Mouse (Mus musculus) MEL (cell line): Measurements from ENCODE around the gene Il15ra. TPM values are rescaled to one million over a fixed set of nuclear protein-coding genes. Genes with fewer than 3 reads are reported as not detected.
A peak's percentile ranks its signal among the peaks of the same experiment; 100 is the strongest.

Experiments used
- DNase-seq: peaks from one replicate; pipeline ENCODE4 v3.0.0; 2011; ENCODE audit warnings: low read depth, low spot score
- H3K27ac ChIP-seq: 2 replicates; pipeline ENCODE4 v1.5.1; 2012; ENCODE audit warnings: low read depth, mild to moderate bottlenecking, control low read depth, low read length, moderate library complexity; ENCODE audit not compliant: control insufficient read depth
- H3K27me3 ChIP-seq, 2 experiments: fragments of 150-350 bp in 1 of 2; sonication (generic) in 1 of 2; 2 replicates each; pipeline ENCODE4 v1.6.1; 2012; ENCODE audit warnings: low read length in 2 of 2, mild to moderate bottlenecking in 2 of 2, improper control_type of control experiment in 1 of 2, moderate library complexity in 1 of 2; ENCODE audit not compliant: insufficient read depth in 2 of 2, control insufficient read depth in 1 of 2
- H3K36me3 ChIP-seq, 2 experiments: 2 replicates each; pipeline ENCODE4 v1.6.1; 2012 to 2014; ENCODE audit warnings: low read length in 2 of 2, improper control_type of control experiment in 1 of 2, inconsistent platforms in 1 of 2, mild to moderate bottlenecking in 1 of 2; ENCODE audit not compliant: insufficient read depth in 2 of 2, control insufficient read depth in 1 of 2
- H3K4me1 ChIP-seq, 2 experiments: fragments of 150-350 bp in 1 of 2; sonication (generic) in 1 of 2; 2 replicates each; pipeline ENCODE4 v1.6.1; 2012; ENCODE audit warnings: low read length in 2 of 2, improper control_type of control experiment in 1 of 2, mild to moderate bottlenecking in 1 of 2; ENCODE audit not compliant: insufficient read depth in 2 of 2, control insufficient read depth in 1 of 2
- H3K4me3 ChIP-seq, 2 experiments: fragments of 150-350 bp in 1 of 2; sonication (generic) in 1 of 2; 2 replicates each; pipeline ENCODE4 v1.5.1; 2012; ENCODE audit warnings: low read depth in 2 of 2, low read length in 2 of 2, mild to moderate bottlenecking in 2 of 2, moderate library complexity in 2 of 2, control low read depth in 1 of 2, improper control_type of control experiment in 1 of 2; ENCODE audit not compliant: control insufficient read depth in 1 of 2, insufficient read depth in 1 of 2
- H3K79me2 ChIP-seq: 2 replicates; pipeline ENCODE4 v1.6.1; 2012; ENCODE audit warnings: mild to moderate bottlenecking, low read length, moderate library complexity; ENCODE audit not compliant: control insufficient read depth, poor library complexity, insufficient read depth
- H3K9ac ChIP-seq: 2 replicates; pipeline ENCODE4 v1.6.1; 2012; ENCODE audit warnings: low read depth, mild to moderate bottlenecking, control low read depth, low read length, moderate library complexity; ENCODE audit not compliant: control insufficient read depth, poor library complexity, severe bottlenecking
- H3K9me3 ChIP-seq: fragments of 150-350 bp; sonication (generic); replicated peaks from 2 replicates; pipeline ENCODE4 v1.6.1; 2012; ENCODE audit warnings: mild to moderate bottlenecking, low read length, improper control_type of control experiment, moderate library complexity; ENCODE audit not compliant: insufficient read depth
- CHD1 ChIP-seq: IDR thresholded peaks from 2 replicates; pipeline ENCODE4 v1.6.1; 2012; ENCODE audit warnings: low read depth, mild to moderate bottlenecking, inconsistent platforms, low read length, improper control_type of control experiment
- CTCF ChIP-seq, 3 experiments: IDR thresholded peaks in 2 of 3; conservative IDR thresholded peaks in 1 of 3; 2 replicates each; pipeline ENCODE4 v1.5.1; 2011 to 2012; ENCODE audit warnings: low read length in 3 of 3, low read depth in 2 of 3, mild to moderate bottlenecking in 2 of 3, improper control_type of control experiment in 1 of 3, inconsistent platforms in 1 of 3, mixed read lengths in 1 of 3, moderate library complexity in 1 of 3; ENCODE audit not compliant: control insufficient read depth in 1 of 3, insufficient read depth in 1 of 3, poor library complexity in 1 of 3, severe bottlenecking in 1 of 3
- GATA1 ChIP-seq: IDR thresholded peaks from 2 replicates; pipeline ENCODE4 v1.6.1; 2011; ENCODE audit warnings: low read depth, low read length, improper control_type of control experiment
- HCFC1 ChIP-seq: IDR thresholded peaks from 2 replicates; pipeline ENCODE4 v1.6.1; 2012; ENCODE audit warnings: low read depth, mild to moderate bottlenecking, inconsistent platforms, low read length, improper control_type of control experiment, moderate library complexity
- KAT2A ChIP-seq: conservative IDR thresholded peaks from 2 replicates; pipeline ENCODE4 v1.6.1; 2012; ENCODE audit warnings: low read depth, low read length, improper control_type of control experiment, inconsistent platforms
- MAFK ChIP-seq: IDR thresholded peaks from 2 replicates; pipeline ENCODE4 v1.6.1; 2011; ENCODE audit warnings: low read depth, mild to moderate bottlenecking, low read length, improper control_type of control experiment, borderline replicate concordance
- MAX ChIP-seq: IDR thresholded peaks from 2 replicates; pipeline ENCODE4 v1.6.1; 2011; ENCODE audit warnings: low read length, improper control_type of control experiment
- MAZ ChIP-seq: IDR thresholded peaks from 2 replicates; pipeline ENCODE4 v1.6.1; 2012; ENCODE audit warnings: low read depth, mild to moderate bottlenecking, inconsistent platforms, low read length, improper control_type of control experiment
- MEF2A ChIP-seq: IDR thresholded peaks from 2 replicates; pipeline ENCODE4 v1.6.1; 2014; ENCODE audit warnings: low read depth, mild to moderate bottlenecking, inconsistent platforms, low read length, improper control_type of control experiment; ENCODE audit not compliant: poor library complexity, insufficient replicate concordance, severe bottlenecking; ENCODE audit errors: extremely low read depth
- MYC ChIP-seq: IDR thresholded peaks from 2 replicates; pipeline ENCODE4 v1.6.1; 2011; ENCODE audit warnings: low read depth, mild to moderate bottlenecking, low read length, improper control_type of control experiment, moderate library complexity
- POLR2A ChIP-seq, 2 experiments: IDR thresholded peaks; 2 replicates each; pipeline ENCODE4 v1.6.1; 2011 to 2012; ENCODE audit warnings: low read length in 2 of 2, mild to moderate bottlenecking in 2 of 2, control low read depth in 1 of 2, improper control_type of control experiment in 1 of 2, low read depth in 1 of 2, moderate library complexity in 1 of 2; ENCODE audit not compliant: control insufficient read depth in 1 of 2, insufficient read depth in 1 of 2, poor library complexity in 1 of 2
- RCOR1 ChIP-seq: IDR thresholded peaks from 2 replicates; pipeline ENCODE4 v1.6.1; 2012; ENCODE audit warnings: low read depth, mild to moderate bottlenecking, inconsistent platforms, low read length, improper control_type of control experiment
- SMC3 ChIP-seq: IDR thresholded peaks from 2 replicates; pipeline ENCODE4 v1.6.1; 2011; ENCODE audit warnings: low read depth, low read length, improper control_type of control experiment
- TBP ChIP-seq: IDR thresholded peaks from 2 replicates; pipeline ENCODE4 v1.8.0; 2011; ENCODE audit warnings: low read depth, low read length, improper control_type of control experiment
- USF1 ChIP-seq: IDR thresholded peaks from 2 replicates; pipeline ENCODE4 v1.6.1; 2014; ENCODE audit warnings: low read depth, mild to moderate bottlenecking, inconsistent platforms, low read length, improper control_type of control experiment, moderate library complexity
- ZC3H11A ChIP-seq: IDR thresholded peaks from 2 replicates; pipeline ENCODE4 v1.6.1; 2012; ENCODE audit warnings: low read depth, mild to moderate bottlenecking, inconsistent platforms, low read length, improper control_type of control experiment
- ZMIZ1 ChIP-seq: IDR thresholded peaks from 2 replicates; pipeline ENCODE4 v1.6.1; 2012; ENCODE audit warnings: low read depth, mild to moderate bottlenecking, inconsistent platforms, low read length, improper control_type of control experiment, moderate library complexity
- ZNF384 ChIP-seq: IDR thresholded peaks from 2 replicates; pipeline ENCODE4 v1.6.1; 2012; ENCODE audit warnings: low read depth, mild to moderate bottlenecking, inconsistent platforms, low read length, improper control_type of control experiment
- polyA plus RNA-seq, 2 experiments: library from polyadenylated mRNA; stranded (reverse) in 1 of 2; unstranded in 1 of 2; fragments of >175 nt in 1 of 2; fragments of >200 nt in 1 of 2; gene quantifications; 2 replicates each; pipeline versions ENCODE4 v1.2.1 to v1.2.4; 2012; ENCODE audit warnings: low replicate concordance in 2 of 2, low read depth in 1 of 2; ENCODE audit not compliant: insufficient read length in 2 of 2, insufficient read depth in 1 of 2, missing spikeins in 1 of 2
- total RNA-seq: library from RNA; depleted of rRNA; stranded (reverse); fragments of 300-350 nt; gene quantifications from 2 replicates; pipeline ENCODE4 v1.2.3, GENCODE M21; 2012

Il15ra gene
- total and polyA plus RNA-seq, 3 experiments: 0.50 to 0.95 TPM; not detected in 1

DNA sequence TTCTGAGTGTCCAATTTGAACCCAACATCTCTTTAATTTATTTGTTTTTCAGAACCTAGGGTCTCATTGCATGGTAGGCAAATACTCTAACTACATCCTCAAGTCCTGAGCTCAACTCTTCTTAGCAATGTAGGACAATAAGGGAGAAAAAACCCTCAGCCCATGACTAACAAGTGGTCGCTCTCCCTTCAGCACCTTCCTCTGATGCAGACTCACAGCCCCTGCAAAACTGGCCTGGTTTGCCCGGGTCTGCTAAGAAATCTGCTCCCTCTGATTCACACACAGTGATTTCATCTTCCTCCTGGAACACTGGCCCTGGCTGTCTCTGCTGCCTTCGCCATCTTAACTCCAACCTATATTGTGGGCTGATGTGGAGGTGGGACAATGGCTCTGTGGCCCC lies 24.0 kb downstream of the Il15ra start:
- Histone ChIP-seq H3K27me3 (no peaks in the 10 kb centered on the region; a peak in 1 of 4 replicates), H3K4me3 (no peak overlapping the region), H3K9me3 (no peaks in the 10 kb centered on the region), H3K79me2 (no peaks in the 10 kb centered on the region), H3K4me1 (no peaks in the 10 kb centered on the region), H3K27ac (no peak overlapping the region), H3K9ac (no peak overlapping the region), H3K36me3 (no peaks in the 10 kb centered on the region)
- peak; percentile 15 for DNase-seq
- TF ChIP-seq MYC (no peak), ZNF384 (no peak), MAZ (no peak), POLR2A (IDR thresholded peaks at IDR 0.05; ENCODE audit: control insufficient read depth in 1 of 2, insufficient read depth in 1 of 2, low read depth in 1 of 2, low read length in 2 of 2, poor library complexity in 1 of 2) (no peak), MEF2A (no peak), MAFK (no peak), RCOR1 (no peak), CHD1 (no peak)

DNA sequence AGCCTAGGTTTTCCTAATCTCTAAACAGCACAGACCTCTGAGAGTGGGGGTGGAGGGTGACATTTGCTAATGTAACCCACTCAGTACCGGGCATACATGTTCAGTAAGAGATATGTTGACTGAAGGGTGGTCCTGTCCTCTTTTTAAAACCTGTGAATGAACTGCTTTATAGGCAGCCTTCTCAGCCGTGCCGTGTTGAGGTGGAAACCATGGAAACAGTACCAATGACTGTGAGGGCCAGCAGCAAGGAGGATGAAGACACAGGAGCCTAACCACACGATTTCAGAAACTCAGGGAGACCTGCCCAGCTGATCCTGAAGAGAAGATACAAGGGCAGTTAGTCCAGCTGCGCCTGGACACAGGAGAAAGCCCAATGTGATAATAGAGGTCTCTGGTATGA lies 27.9 kb downstream of the Il15ra start:
- no peak overlapping the region for H3K4me3 ChIP-seq
- H3K4me1 ChIP-seq: no peaks in the 10 kb centered on the region
- no peaks in the 10 kb centered on the region for H3K9me3 ChIP-seq
- H3K36me3 ChIP-seq: no peaks in the 10 kb centered on the region
- H3K79me2 ChIP-seq: no peaks in the 10 kb centered on the region
- H3K9ac ChIP-seq: no peak overlapping the region
- H3K27ac ChIP-seq: no peak overlapping the region
- TF ChIP-seq KAT2A (no peak), ZMIZ1 (no peak), MAZ (no peak), ZC3H11A (no peak), GATA1 (no peak), CTCF (IDR thresholded peaks at IDR 0.05 in 2 of 3, conservative IDR thresholded peaks at IDR 0.05 in 1 of 3; ENCODE audit: control insufficient read depth in 1 of 3, insufficient read depth in 1 of 3, low read depth in 2 of 3, low read length in 3 of 3, poor library complexity in 1 of 3, severe bottlenecking in 1 of 3) (no peak)
- H3K27me3 ChIP-seq: no peaks in the 10 kb centered on the region
- no peak for DNase-seq

DNA sequence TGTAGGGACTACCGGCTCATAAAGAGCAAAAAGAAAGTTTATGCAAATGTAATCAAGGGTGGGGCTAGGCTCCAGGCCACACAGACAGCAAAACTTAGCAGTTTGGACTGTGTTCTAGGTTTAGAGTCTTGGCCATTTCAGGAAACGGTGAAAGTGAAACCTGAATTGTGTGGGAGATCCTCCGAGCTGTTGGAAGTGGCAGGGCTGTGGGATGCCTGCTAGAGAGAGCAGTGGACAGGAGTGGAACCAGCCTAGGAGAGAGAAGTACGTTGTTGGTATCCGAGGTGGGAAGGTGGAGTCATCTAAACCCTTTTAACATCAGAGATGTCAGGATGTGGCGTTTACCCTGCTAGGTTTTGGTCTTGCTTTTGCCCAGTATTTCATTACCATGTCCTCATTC lies 30.8 kb downstream of the Il15ra start:
- H3K27me3 ChIP-seq: no peaks in the 10 kb centered on the region
- no peak for TF ChIP-seq MAX
- TF ChIP-seq TBP: no peak
- TF ChIP-seq USF1: no peak
- no peak for TF ChIP-seq SMC3
- TF ChIP-seq ZC3H11A: no peak
- no peak for TF ChIP-seq KAT2A
- no peak for TF ChIP-seq HCFC1
- TF ChIP-seq, all 39 proteins: peak for 0
- no peak overlapping the region for H3K27ac ChIP-seq
- no peaks in the 10 kb centered on the region for H3K9me3 ChIP-seq
- H3K4me1 ChIP-seq: no peaks in the 10 kb centered on the region; a peak in 1 of 4 replicates
- H3K9ac ChIP-seq: no peak overlapping the region
- no peaks in the 10 kb centered on the region for H3K79me2 ChIP-seq
- H3K4me3 ChIP-seq: no peak overlapping the region
- DNase-seq: no peak
- no peaks in the 10 kb centered on the region; a peak in 1 of 4 replicates for H3K36me3 ChIP-seq
